In genomic region chr4:134730106-134730505, GRCm38 (mm10) we compare ENCODE assay signal across 9 mouse cellular contexts. TPM values are rescaled to one million over a fixed set of nuclear protein-coding genes. Genes with fewer than 3 reads are reported as not detected.
A peak's percentile ranks its signal among the peaks of the same experiment; 100 is the strongest.
DNase-seq lines count a peak whose midpoint lies in the region; ATAC-seq and TF ChIP-seq lines count a peak whose summit lies in the region.
"Had no signal": no experiment of that assay in that cellular context is flagged by ENCODE, and none has a peak within 500 bp of the region (broad histone marks: within the 10 kb centered on the region; RNA-seq: fewer than 3 reads in every experiment).

No protein-coding gene starts in this region.

- 4% methylated on average over 8 of the region's 8 CpGs for WGBS in midbrain, embryonic 13.5 days
- 9% methylated on average over 8 of the region's 8 CpGs for WGBS in midbrain, postnatal 0 days
- 2% methylated on average over 8 of the region's 8 CpGs for WGBS in forebrain, embryonic 15.5 days

- no peak overlapping the region for H3K4me3 ChIP-seq in midbrain, embryonic 13.5 days (replicated peaks)
- no peak overlapping the region for H3K4me3 ChIP-seq in midbrain, postnatal 0 days (ENCODE audit: low read depth, low read length)
- no peak overlapping the region for H3K4me3 ChIP-seq in forebrain, embryonic 15.5 days
- H3K4me3 ChIP-seq: erythroblast, embryonic 14.5 days; limb, embryonic 12.5 days had no signal

- 0 out of 2 replicates have a peak, but pooled peaks have one; percentile 44 for ATAC-seq in midbrain, embryonic 13.5 days
- no peak for ATAC-seq in midbrain, postnatal 0 days (ENCODE audit: low FRiP score)
- ATAC-seq in forebrain, embryonic 15.5 days (replicated peaks) = peak; percentile 64

- H3K27me3 ChIP-seq in midbrain, embryonic 13.5 days = peaks cover 8% of the 10 kb centered on the region; the same call in 1 of the 2 replicates
- H3K27me3 ChIP-seq in midbrain, postnatal 0 days (ENCODE audit: insufficient read depth, low read length) = no peaks in the 10 kb centered on the region
- no peaks in the 10 kb centered on the region for H3K27me3 ChIP-seq in forebrain, embryonic 15.5 days

- DNase-seq in midbrain, postnatal 0 days (ENCODE audit: low spot score) = no peak
- peak; percentile 74 for DNase-seq in kidney, postnatal 14 days
- DNase-seq in yolk sac, embryonic 10.5 days (ENCODE audit: low spot score) = peak; percentile 44
- no peak for DNase-seq in gastrocnemius, postnatal 10 days
- DNase-seq in cerebellum, postnatal 36 days = no peak

- no peaks in the 10 kb centered on the region for H3K9me3 ChIP-seq in midbrain, embryonic 13.5 days
- H3K9me3 ChIP-seq in midbrain, postnatal 0 days (ENCODE audit: low read length) = no peaks in the 10 kb centered on the region
- no peaks in the 10 kb centered on the region for H3K9me3 ChIP-seq in forebrain, embryonic 15.5 days
- H3K9me3 ChIP-seq: limb, embryonic 12.5 days had no signal

- H3K9ac ChIP-seq in midbrain, embryonic 13.5 days (replicated peaks) = no peak overlapping the region
- no peak overlapping the region for H3K9ac ChIP-seq in midbrain, postnatal 0 days (replicated peaks; ENCODE audit: low read length, poor library complexity, severe bottlenecking)
- H3K9ac ChIP-seq in forebrain, embryonic 15.5 days (replicated peaks) = no peak overlapping the region
- H3K9ac ChIP-seq: limb, embryonic 12.5 days had no signal

- H3K4me2 ChIP-seq in midbrain, embryonic 13.5 days (replicated peaks) = no peak overlapping the region
- H3K4me2 ChIP-seq in midbrain, postnatal 0 days (ENCODE audit: low read depth, low read length, poor library complexity, severe bottlenecking) = no peak overlapping the region
- H3K4me2 ChIP-seq in forebrain, embryonic 15.5 days (replicated peaks) = no peak overlapping the region
- H3K4me2 ChIP-seq: limb, embryonic 12.5 days had no signal

- TF ChIP-seq CTCF in midbrain, postnatal 0 days (IDR thresholded peaks at IDR 0.05) = no peak

- H3K36me3 ChIP-seq in midbrain, embryonic 13.5 days = no peaks in the 10 kb centered on the region
- no peaks in the 10 kb centered on the region for H3K36me3 ChIP-seq in midbrain, postnatal 0 days (ENCODE audit: insufficient read depth, low read length)
- H3K36me3 ChIP-seq in forebrain, embryonic 15.5 days = no peaks in the 10 kb centered on the region
- H3K36me3 ChIP-seq: limb, embryonic 12.5 days had no signal

- no peak overlapping the region for H3K27ac ChIP-seq in midbrain, embryonic 13.5 days
- H3K27ac ChIP-seq in midbrain, postnatal 0 days (ENCODE audit: low read depth, low read length) = no peak overlapping the region
- H3K27ac ChIP-seq in forebrain, embryonic 15.5 days (replicated peaks) = peak overlapping the region; percentile 18; the same call in 1 of the 2 replicates
- H3K27ac ChIP-seq: limb, embryonic 12.5 days had no signal

- peaks cover 18% of the 10 kb centered on the region for H3K4me1 ChIP-seq in midbrain, embryonic 13.5 days (replicated peaks)
- no peaks in the 10 kb centered on the region for H3K4me1 ChIP-seq in midbrain, postnatal 0 days (ENCODE audit: insufficient read depth, low read length)
- H3K4me1 ChIP-seq in forebrain, embryonic 15.5 days = peaks cover 13% of the 10 kb centered on the region

RNA-seq across cellular contexts. Expression of gene Man1c1, which starts 26.0 kb away (rescaled TPM):
- 1.9 and 2.4 TPM in 2 replicates for polyA plus RNA-seq in midbrain, embryonic 13.5 days (2015; fragmentation: Nextera tagmentation; extraction: Ambion mirVana)
- 17.1 and 28.7 TPM in 2 replicates for total RNA-seq in midbrain, postnatal 0 days (2014; rRNA removed)
- 2.7 and 3.4 TPM in 2 replicates for polyA plus RNA-seq in midbrain, postnatal 0 days (2015; fragmentation: Nextera tagmentation; extraction: Ambion mirVana)
- 2.5 and 2.6 TPM in 2 replicates for polyA plus RNA-seq in forebrain, embryonic 15.5 days (2015; fragmentation: Nextera tagmentation; extraction: Ambion mirVana)
- 10 to 100 TPM; 11.2 to 13.8 TPM for total RNA-seq in gastrocnemius, postnatal 10 days (2021)

RNA-seq across cellular contexts. Expression of gene Ldlrap1, which starts 37.7 kb away (rescaled TPM):
- polyA plus RNA-seq in midbrain, embryonic 13.5 days (2015; fragmentation: Nextera tagmentation; extraction: Ambion mirVana) = 2.4 and 3.4 TPM in 2 replicates
- total RNA-seq in midbrain, postnatal 0 days (2014; rRNA removed) = 1.9 and 3.1 TPM in 2 replicates
- polyA plus RNA-seq in midbrain, postnatal 0 days (2015; fragmentation: Nextera tagmentation; extraction: Ambion mirVana) = 1.9 and 2.5 TPM in 2 replicates
- 1.9 and 2.8 TPM in 2 replicates for polyA plus RNA-seq in forebrain, embryonic 15.5 days (2015; fragmentation: Nextera tagmentation; extraction: Ambion mirVana)
- total RNA-seq in gastrocnemius, postnatal 10 days (2021) = 10 to 100 TPM; 11.9 to 17.3 TPM

Comparison
In these comparisons a context has a peak if more than half of its experiments do, and no peak if none do; other contexts are left out.
1. DNase-seq: peak in kidney, postnatal 14 days (single experiment) and yolk sac, embryonic 10.5 days (single experiment); none in midbrain, postnatal 0 days (single experiment), gastrocnemius, postnatal 10 days (single experiment) and cerebellum, postnatal 36 days (0 of 2).